Mouse (Mus musculus) c-Kit-positive CD71-positive TER-119-positive erythroid progenitor cells, embryonic 14.5 days (primary cell): ENCODE results near the gene Tnk2.
"Not testable (repeated sequence)": the region's sequence is repeated elsewhere in the genome, so short reads cannot be mapped to it uniquely, and the experiment has no call there.

Experiments
- DNase-seq: peaks from one replicate; pipeline ENCODE4 v3.0.0-alpha.2; 2013; ENCODE audit warnings: low spot score

The Tnk2 gene

DNA sequence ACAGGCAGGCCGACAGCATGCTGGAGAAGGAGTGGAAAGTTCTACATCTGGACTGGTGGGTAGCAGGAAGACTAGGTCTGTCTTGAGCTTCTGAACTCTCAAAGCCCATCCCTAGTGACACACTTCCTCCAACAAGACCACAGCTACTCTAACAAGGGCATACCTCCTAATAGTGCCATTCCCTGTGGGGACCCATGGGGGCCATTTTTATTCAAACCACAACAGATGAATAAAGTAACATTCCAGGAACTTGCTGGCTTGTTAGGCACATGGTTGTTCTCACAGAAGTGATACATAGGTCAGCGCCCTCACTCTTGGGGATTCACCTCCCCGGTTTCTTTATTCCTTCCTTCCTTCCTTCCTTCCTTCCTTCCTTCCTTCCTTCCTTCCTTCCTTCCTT is 7.3 kb upstream of the Tnk2 start:
- DNase-seq, result no peak

DNA sequence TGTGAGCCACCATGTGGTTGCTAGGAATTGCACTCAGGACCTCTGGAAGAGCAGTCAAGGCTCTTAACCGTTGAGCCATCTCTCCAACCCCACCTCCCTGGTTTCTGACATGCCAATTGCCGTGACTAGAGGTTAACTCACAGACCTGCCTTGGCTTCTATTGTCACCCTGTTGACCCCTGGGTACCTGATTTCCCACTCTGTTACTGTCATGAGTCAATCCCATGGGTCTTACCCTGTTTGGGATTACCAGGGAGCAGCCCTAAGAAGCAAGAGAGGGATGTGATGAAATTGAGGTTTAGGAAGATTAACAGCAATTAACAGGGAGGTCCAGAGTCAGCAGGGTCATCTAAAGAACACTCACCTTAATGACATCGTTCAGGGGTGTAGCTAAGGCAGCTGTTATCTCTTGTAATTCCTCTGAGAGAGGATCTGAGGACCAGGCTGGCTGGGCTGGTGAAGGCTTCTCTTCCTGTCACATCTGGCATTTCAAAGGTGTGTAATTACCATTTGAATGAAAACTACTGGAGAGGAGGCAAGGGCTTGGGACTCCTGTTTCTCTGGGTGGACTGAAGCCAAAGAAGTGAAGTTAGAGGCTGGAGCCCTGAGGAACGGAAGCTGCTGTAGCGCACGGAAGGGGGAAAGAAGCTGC is 6.7 kb upstream of the Tnk2 start:
- DNase-seq, result no peak

DNA sequence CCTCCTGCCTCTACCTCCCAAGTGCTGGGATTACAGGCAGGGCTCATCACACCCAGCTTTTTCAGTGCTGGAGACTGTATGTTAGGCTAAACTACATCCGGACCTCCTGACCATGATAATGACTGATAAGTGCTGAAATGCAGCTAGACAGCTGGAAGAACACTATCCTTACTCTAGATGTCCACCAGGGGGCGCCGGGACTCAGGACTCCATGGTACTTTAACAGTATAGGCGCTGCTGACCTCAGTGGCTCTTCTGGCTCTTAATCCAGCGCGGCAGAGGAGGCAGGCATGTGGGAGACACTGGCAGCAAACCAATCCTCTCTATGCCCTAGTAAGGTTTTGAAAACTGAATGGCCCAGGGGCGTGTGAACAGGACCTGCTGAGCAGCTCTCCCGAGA is 5.2 kb upstream of the Tnk2 start:
- DNase-seq, result peak; percentile 92

DNA sequence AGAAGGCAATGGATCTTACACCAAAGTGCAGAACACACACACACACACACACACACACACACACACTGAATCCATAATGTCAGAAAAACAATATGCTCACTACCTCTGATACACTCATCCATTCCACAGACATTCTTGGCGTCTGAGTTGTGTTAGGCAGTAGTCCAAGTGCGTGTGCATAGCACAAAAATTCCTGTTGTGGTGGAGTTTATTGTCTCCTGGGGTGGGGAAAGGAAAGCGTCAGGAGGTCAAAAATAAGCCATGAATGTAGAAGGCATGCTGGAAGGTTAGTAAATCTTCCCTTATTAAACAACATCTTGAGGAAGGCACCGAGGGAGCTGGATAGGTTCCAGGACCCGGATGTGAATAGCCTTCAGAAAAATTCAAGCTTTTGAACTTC is 3.6 kb upstream of the Tnk2 start:
- DNase-seq, result no peak

DNA sequence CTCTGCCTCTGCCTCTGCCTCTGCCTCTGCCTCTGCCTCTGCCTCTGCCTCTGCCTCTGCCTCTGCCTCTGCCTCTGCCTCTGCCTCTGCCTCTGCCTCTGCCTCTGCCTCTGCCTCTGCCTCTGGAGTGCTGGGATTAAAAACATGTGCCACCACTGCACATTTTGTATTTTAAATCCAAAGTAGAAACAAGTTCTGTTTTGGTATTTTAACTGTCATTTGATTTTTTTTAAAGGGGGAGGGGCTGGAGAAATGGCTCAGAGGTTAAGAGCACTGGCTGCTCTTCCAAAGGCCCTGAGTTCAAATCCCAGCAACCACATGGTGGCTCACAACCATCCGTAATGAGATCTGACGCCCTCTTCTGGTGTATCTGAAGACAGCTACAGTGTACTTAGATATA is 3.0 kb upstream of the Tnk2 start:
- not testable (repeated sequence) for DNase-seq

DNA sequence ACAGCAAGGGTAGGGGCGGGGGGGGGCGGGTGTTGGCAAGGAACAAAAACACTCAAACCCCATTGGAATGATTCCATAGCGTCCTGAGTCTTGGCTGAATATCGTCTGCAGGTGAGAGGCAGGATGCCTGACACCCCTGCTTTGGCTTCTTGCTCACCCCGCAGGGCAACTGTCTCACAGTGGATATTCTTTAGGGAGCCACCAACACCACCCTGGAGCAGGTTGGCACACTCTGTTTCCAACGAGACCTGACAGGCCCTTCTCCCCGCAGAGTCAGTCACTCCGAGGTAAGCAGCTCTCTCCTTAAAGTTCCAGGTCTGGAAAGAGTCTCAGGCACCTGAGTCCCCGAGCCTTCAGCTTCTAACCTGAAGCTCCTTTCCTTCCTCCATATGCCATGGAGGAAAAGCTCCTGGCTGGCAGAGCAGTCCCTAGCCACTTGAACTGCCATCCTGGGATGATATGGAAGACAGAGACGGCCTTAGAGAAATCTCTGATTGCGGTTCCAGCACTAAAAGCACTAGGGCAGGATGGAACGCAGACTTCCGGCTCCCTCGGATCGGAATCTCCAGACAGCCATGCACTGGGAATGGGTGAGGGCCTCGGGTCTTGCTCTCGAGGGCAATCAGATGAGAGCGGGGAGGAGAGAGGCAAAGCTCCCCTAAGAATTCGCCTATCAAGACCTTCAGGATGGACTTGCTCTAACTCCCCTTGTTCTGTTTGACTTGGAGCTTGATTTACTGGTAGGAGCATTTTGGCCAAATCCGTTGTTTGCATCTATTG is 2.0 kb upstream of the Tnk2 start:
- no peak for DNase-seq

DNA sequence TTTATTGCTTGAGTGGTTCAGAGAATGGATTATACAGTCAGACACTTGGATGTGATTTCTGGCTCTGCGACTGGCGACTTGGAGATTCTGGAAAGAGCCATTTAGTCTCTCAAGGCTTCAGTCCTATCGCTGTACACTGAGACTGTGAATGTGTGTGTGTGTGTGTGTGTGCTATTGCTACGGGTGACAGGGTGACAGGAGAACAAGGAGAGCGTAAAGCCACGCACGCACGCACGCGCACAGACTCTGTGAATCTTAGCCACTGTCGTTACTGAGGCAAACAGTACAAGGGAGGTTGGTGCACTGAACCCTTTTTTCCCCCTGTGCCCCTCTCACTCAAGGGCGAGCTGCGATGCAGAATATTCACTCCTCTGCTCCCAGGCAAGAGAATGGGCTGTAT is 1.4 kb upstream of the Tnk2 start:
- DNase-seq, result no peak

DNA sequence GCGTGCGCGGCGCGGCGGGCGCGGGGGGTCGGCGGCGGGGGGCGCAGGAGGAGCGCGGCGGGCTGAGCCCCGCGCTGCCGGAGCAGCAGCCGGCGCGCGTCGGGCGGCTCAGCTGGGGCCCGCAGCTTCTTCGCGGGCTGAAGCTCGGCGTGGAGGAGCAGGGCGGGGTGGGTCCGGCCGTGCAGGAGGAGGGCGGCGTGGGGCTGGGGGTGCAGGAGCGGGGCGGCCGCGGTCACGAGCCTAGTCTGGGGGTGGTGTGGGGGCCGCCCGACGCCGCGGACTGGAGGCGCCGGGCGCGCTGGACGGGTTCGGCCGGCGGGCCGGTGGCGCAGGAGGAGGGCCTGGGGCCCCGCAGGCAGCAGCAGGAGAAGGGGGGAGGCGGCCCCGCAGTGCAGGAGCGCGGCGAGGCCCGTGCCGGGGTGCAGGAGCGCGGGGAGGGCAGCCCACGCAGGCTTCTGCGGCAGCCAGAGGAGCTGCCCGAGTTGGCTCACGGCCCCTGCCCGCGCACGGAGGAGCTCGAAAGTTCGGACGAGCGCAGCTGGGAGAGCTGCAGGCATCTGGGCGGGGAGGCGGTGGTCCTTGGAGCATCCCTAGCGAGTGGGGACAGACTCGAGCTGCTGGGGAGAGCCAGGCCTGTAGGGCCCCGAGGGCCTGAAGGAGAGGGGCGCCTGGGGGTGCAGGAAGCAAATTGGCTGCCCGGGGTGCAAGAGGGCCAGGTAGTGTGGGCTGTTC is 561 bp downstream of the Tnk2 start:
- DNase-seq, result no peak

DNA sequence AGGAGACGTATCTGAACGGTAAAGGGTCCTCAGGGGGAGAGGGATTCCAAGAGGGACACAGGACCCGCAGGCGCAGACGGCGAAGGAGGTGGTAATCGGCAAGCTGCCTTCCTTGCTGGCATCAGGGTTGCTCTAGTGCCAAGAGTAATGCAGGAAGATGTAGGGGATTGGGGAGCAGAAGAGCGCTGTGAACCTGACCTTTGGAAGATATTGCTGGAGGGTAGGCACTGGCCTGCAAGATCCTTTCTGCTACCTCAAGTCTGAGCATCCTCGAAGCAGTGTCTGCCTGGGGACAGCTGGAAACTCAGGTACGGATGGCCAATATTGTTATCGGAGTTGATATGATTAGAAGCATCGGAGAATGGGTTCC is 1.1 kb downstream of the Tnk2 start:
- DNase-seq, result no peak

DNA sequence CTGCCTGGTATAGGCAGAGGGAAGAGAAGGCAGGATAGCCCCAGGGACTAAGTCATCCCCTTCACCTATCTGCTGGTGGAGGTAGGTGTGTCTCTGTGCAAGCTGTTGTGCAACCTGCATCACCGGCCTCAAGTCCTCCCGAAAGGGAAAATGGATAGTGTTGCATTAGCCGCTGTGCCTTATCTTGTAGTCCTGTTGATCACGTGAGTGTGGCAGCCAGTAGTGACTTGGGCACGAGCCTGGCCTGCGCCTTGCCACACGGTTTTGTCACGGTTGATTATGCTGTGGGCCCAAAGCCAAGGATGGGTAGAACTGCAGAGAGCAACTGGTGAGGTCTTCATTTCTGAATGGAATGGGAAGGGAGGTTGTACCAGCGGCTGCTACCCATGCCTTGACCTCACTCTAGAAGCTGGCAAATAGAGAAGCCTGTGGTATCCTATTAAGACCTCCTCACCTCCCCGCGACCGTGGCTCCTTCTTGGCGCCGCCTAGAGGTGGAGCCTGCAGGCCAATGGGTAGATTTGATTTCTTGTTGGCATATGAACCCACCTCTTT is 1.8 kb downstream of the Tnk2 start:
- peak; percentile 80 for DNase-seq

DNA sequence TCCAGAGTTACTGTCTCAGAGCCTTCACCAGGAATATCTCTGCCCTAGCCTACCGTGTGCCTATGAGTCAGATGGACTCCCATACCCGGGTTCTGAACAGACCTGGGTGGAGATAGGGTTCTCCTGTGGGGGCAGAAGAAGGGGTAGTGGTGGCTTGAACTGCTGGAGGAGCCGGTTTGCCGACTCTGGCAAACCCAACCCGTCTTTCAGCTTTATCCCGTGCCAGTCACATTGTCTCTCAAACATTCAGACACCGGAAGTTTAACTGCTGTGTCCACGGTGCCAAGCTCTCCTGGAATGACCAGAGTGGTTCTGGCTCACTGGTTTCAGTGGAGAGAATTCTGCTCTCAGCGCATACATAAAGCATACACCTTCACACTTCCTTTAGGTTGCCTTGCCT is 2.3 kb downstream of the Tnk2 start:
- no peak for DNase-seq

DNA sequence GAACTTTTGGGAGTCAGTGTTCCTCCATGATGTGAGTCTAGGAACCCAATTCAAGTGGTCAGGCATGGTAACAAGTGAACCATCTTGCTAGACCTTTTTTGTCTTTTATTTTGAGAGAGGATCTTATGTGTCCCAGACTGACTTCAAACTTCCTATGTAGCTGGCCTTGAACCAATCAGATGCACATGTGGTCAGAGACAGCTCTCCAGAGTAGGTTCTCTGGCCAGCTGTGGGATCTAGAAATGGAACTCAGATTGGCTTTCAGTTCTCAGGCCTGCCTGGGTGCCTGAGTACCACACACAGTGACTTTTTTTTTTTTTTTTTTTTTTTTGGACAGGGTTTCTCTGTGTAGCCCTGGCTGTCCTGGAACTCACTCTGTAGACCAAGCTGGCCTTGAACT is 4.0 kb downstream of the Tnk2 start:
- no peak for DNase-seq

DNA sequence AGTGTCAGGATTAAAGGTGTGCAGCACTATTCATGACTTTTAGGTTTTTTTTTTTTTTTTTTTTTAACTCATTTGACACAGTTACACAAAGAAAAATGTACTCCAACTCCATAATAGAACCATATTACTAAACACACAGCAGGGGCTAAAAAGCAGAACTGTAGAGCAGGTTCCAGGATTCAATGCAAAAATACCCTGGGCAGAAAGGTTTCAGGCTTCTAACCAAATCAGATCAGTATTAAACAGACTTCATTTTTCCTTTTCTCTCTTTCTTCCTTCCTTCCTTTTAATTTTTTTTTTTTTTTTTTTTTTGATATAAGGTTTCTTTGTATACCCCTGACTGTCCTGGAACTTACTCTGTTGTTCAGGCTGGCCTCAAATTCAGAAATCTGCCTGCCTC is 6.8 kb downstream of the Tnk2 start:
- DNase-seq, result no peak

DNA sequence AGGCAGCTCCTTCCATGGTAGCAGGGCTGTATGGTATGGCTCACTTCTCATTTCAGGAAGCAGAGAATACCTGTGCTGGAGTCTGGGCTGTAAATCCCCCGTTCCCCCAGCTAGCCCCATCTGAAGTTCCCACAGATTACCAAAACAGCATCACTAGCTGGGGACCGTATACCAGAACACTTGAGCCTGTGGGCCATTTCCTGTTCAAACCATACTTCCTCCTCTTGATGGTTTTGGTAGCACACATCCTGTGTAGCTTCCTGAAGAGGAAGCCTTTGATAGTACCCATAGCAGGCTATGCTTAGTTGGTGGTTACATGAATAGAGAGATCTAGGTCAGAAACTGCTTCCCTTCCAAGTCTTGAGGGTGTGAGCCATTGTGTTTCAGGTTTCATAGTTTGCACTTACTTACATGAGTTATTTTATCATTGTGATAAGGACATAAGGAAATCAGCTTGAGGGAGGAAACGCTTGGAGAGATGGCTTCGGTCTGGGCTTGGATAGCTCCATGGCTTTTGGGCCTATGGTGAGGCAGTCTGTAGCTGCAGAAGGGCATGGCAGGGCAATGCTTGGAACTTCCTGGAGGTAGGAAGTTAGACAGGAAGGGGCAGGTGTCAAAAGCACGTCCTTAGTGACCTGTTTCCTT is 7.4 kb downstream of the Tnk2 start:
- no peak for DNase-seq

DNA sequence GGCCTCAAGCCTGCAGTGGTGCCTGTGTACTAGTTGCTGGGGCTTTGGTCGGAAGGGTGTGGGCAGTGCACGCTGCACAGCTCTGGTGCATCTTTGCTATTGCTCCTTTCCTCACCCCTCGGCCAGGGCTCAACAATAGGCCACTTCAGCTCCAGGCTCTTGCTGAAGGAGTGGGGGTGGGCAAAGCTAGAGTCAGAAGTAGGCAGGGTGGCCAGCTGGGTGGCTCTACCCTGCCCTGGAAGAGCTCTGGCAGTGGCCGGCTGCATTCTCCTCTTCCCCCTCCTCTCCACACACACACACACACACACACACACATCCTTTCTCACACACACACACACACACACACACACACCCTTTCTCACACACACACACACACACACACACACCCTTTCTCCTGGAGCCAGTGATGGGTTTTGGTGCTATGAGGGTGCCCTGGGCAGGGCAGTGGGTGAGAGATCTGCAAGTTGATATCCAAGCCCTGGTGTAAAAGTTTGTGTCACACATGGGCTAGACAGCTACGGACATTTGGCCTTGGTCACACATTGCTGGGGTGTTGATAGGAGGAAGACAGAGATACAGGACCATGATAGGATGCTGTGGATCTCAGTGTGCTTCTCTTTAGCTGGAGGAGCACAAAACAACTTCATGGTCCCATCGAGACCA is 10.5 kb downstream of the Tnk2 start:
- DNase-seq, result no peak

DNA sequence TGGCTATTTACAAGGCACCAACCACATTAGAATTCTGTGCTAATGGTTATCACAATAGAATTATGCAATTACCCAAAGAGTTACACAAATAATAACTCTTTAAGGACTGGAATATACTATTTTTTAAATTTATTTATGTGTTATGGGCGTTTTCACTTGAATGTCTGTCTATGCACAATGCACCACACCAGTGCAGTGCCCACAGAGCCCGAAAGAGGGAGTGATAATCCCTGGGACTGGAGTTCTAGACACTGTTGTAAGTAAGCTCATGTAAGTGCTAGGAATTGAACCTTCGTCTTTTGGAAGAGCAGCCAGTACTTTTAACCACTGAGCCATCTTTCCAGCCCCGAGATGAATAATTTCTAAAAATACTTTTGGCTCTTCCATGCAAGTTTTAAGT is 11.9 kb downstream of the Tnk2 start:
- no peak for DNase-seq

DNA sequence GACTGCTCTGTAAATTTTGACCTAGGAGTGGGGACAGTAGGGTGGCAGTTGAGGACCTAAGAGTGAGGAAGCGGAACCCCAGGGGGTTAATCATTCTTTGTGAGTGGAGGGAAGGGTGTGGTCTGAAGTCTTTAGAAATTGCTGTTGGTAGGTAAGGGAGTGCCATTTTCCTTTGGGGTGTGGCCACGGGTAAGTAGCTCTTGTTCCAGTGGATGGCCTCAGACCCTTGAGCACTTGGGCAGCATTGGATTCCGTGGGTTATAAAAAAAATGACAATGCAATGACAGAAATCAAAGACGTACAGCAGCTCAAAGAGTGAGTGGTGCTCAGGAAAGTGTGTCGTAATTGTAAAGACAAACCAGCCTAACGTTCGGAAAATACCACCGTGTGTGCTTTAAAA is 12.6 kb downstream of the Tnk2 start:
- DNase-seq, result no peak

DNA sequence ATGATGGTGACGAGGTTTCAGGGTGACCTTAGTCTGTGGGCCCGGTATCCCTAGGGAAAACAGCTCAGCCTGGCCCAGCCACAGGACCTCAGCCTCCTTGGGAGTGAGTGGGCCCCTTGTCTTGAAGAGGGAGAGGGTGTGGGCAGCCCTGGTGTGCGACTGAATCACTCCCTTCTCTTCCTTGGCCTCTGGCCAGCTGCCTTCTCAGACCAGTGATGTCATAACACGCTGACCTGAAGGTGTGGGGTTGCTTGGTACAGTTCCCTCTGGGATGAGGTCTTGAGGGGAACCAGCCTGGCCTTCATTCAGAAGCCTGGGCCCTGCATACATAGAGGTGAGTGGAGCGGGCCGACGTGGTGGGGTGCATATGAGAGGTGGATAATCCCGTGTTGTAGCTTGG is 13.1 kb downstream of the Tnk2 start:
- no peak for DNase-seq

DNA sequence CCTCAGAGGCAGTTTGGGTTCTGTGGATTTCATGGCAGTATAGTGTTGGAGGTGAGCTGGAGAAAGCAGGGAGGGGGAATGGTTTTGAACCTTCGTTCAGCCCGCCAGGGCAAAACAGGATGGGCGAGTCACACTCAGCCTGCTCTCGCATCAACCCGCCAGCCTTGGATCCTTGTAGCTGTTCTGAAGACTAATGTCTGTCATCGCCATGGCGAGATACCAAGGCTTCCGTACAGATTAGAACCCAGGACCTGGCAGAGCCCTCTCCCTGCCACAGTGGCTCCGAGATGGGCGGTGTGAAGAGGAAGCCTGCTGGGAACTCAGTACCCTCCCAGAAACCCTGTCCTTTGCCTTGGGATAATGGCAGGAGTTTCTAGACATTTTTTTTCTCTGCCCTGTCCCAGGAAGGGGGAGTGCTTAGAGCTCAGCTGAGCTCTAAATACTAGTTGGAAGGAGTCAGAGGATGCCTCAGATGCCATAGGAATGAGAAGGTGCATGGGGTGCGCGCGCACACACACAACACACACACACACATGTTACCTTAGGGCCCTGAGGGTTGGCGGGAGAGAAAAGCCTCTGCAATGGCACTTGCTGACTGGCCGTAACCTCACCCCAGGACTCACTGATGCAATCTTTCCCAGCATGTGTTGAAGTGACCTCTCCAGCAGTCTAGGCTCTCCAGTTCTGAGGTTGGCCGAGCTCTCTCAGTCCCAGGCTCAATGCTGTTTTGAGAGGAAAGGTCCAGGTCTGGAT is 14.0 kb downstream of the Tnk2 start:
- no peak for DNase-seq

DNA sequence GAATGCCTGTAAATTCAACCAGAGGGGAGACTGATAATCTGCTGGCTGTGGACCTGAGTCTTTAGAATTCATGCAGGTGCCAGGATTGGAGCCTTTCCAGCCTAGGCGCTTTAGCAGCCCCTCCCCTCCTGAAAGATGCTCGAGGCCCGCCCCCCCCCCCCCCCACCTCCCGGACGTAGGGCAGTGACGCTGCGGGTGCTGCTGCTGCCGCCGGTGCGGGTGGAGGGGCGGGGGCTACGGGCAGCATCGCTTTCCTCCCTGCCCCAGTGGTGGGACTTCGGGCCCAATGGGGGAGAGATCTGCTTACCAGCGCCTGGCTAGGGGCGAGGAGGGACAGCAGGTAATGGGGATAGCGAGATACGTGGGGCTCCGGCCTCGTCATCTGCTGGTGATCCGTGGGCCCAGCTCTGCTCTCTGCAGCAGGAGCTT is 15.1 kb downstream of the Tnk2 start:
- no peak for DNase-seq

DNA sequence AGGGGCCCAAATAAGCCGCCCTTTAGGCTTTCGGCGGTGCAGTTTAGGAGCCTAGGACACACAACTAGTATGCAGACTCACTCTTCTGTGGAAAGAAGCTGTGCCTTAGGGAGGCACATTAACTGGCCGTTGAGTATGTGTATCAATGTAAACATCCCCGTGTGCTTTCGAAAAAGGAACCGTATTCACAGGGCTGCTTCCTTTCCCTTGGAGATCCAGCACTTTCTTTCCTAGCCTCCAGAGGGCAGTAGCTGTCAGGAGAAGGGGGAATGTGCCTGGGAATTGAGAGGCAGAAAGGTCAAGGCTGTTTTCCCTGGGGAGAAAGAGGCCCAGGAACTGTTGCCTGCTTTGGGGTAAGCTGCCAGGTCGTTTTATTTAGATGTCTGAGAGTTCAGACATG is 15.7 kb downstream of the Tnk2 start:
- peak; percentile 43 for DNase-seq
